Mouse (Mus musculus): ENCODE results near the gene Agbl5.

The Agbl5 gene

DNA sequence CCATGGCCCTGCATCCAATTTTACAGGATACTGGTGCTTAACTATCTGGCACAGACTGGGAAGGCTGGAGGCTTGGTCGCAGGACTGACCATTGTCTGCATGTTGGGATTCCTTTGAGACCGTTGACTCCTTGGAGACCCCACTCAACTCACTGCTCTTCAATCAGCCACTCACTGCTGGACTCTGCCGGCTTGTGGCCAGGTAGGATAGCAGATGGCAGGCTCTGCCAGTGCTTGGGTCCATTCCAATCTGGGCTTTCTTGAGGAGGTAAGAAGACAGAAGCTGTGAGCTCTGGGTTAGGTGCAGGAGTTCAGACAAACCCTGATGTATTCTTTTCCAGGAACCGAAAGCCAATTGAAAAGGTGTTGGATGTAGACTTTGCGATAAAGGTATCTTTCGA is 65.6 kb downstream of the Agbl5 start:
- DNase-seq (ENCODE audit: low read depth), result no peak

DNA sequence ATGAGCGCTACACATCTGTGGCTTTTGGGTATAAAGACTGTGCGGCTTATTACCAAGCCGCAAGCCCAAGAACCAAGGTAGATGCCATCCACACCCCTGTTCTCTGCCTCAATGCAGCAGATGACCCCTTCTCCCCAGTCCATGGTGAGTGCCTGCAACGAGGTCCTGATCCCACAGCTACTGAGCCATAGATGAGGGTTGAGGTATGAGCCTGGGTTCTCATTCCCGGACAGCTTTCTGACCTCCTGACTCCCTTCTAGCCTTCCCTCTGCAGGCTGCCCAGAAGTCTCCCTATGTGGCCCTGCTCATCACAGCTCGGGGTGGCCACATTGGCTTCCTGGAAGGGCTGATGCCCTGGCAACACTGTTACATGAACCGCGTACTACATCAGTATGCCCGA is 66.1 kb downstream of the Agbl5 start:
- no peak for DNase-seq (ENCODE audit: low read depth)

DNA sequence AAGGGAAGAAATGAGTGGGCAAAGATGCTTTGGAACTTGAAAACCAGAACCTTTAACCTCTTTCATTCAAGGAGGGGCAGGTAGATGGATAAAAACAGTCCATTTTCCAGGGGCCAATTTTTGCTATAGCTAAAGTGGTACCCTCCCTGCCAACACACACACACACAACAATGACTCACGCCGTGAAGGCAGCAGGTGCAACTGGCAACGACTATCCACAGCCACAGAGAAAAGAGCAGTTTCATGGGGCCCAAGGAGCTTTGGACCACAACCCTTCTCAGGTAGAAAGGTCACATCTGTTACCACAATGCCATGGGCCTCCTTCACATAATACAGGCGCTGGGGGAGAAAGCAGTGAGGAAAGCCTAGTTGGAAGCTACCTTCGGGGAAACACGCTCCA is 67.3 kb downstream of the Agbl5 start:
- DNase-seq (ENCODE audit: low read depth), result no peak

Data from 416B (cell line).